Mouse (Mus musculus) G1E (cell line): ENCODE results near the gene Ctcfl. TPM values are rescaled to one million over a fixed set of nuclear protein-coding genes. Genes with fewer than 3 reads are reported as not detected.

Experiments used
- ATAC-seq: 2 replicates; pipeline ENCODE4 v1.8.0; 2016; ENCODE audit warnings: mild to moderate bottlenecking; ENCODE audit not compliant: insufficient number of reproducible peaks, poor library complexity, low FRiP score, severe bottlenecking; ENCODE audit errors: extremely low read depth
- DNase-seq: peaks from one replicate; pipeline ENCODE4 v3.0.0; 2012; ENCODE audit warnings: low spot score
- H3K27me3 ChIP-seq: 2 replicates; pipeline ENCODE4 v1.6.1; 2012; ENCODE audit warnings: mild to moderate bottlenecking, low read length, inconsistent platforms; ENCODE audit not compliant: insufficient read depth
- H3K36me3 ChIP-seq: replicated peaks from 2 replicates; pipeline ENCODE3; 2012; ENCODE audit warnings: mild to moderate bottlenecking, inconsistent platforms
- H3K4me1 ChIP-seq: 2 replicates; pipeline ENCODE4 v1.6.1; 2012; ENCODE audit warnings: low read depth, low read length, inconsistent platforms, mixed read lengths; ENCODE audit not compliant: insufficient read depth
- H3K4me3 ChIP-seq: 2 replicates; pipeline ENCODE4 v1.5.1; 2012; ENCODE audit warnings: low read depth, mild to moderate bottlenecking, inconsistent platforms, low read length, moderate library complexity, mixed read lengths
- H3K9me3 ChIP-seq: replicated peaks from 2 replicates; pipeline ENCODE4 v1.6.1; 2012; ENCODE audit warnings: inconsistent platforms
- CTCF ChIP-seq: IDR thresholded peaks from 2 replicates; pipeline ENCODE4 v1.5.1; 2012; ENCODE audit warnings: low read depth, low read length, inconsistent platforms, mixed read lengths
- GATA1 ChIP-seq: IDR thresholded peaks from 2 replicates; pipeline ENCODE4 v1.6.1; 2012; ENCODE audit warnings: borderline replicate concordance, low read length, inconsistent platforms, mixed read lengths
- GATA2 ChIP-seq: IDR thresholded peaks from 2 replicates; pipeline ENCODE4 v1.6.1; 2012; ENCODE audit warnings: low read depth, low read length, inconsistent platforms, borderline replicate concordance
- POLR2AphosphoS5 ChIP-seq: IDR thresholded peaks from 2 replicates; pipeline ENCODE4 v1.6.1; 2012; ENCODE audit warnings: low read depth, low read length, inconsistent platforms; ENCODE audit not compliant: insufficient replicate concordance
- TAL1 ChIP-seq: conservative IDR thresholded peaks from 2 replicates; pipeline ENCODE4 v1.6.1; 2012; ENCODE audit warnings: low read depth, low read length, inconsistent platforms, mixed read lengths
- polyA plus RNA-seq: library from polyadenylated mRNA; stranded (reverse); fragments of >175 nt; gene quantifications from 2 replicates; pipeline ENCODE4 v1.2.3, GENCODE M21; 2012
- total RNA-seq, 2 experiments: library from RNA; stranded (forward) in 1 of 2; stranded (reverse) in 1 of 2; fragments of 200-1000 nt in 1 of 2; fragments of >200 nt in 1 of 2; fragmentation: Nextera tagmentation in 1 of 2; gene quantifications; 2 replicates each; pipeline ENCODE4 v1.2.3; 2014 to 2017

The Ctcfl gene
- total and polyA plus RNA-seq, 3 experiments = not detected

- no peak for TF ChIP-seq CTCF
- no peak for TF ChIP-seq GATA1
- no peak for TF ChIP-seq TAL1
- TF ChIP-seq GATA2 = no peak
- TF ChIP-seq POLR2AphosphoS5 = no peak
- peaks cover 10% of the 10 kb centered on the region for H3K27me3 ChIP-seq
- H3K9me3 ChIP-seq = no peaks in the 10 kb centered on the region
- H3K36me3 ChIP-seq = no peaks in the 10 kb centered on the region
- no peak overlapping the region for H3K4me3 ChIP-seq
- H3K4me1 ChIP-seq = peaks cover 22% of the 10 kb centered on the region
- ATAC-seq (no peak), DNase-seq (no peak)
Observed at GRCm38 (mm10) chr2:173079766-173080549, 39.4 kb downstream of the Ctcfl start.

- H3K4me1 ChIP-seq = peaks cover 11% of the 10 kb centered on the region
- H3K27me3 ChIP-seq = peaks cover 10% of the 10 kb centered on the region
- ATAC-seq = no peak
- TF ChIP-seq POLR2AphosphoS5 (no peak), GATA1 (no peak), GATA2 (no peak), CTCF (no peak), TAL1 (no peak)
- DNase-seq = no peak
- H3K36me3 ChIP-seq = no peaks in the 10 kb centered on the region
- H3K9me3 ChIP-seq = peaks cover 9% of the 10 kb centered on the region; the same call in 1 of the 2 replicates
- no peak overlapping the region for H3K4me3 ChIP-seq
Observed at GRCm38 (mm10) chr2:173076921-173077320, 42.4 kb downstream of the Ctcfl start.

GRCm38 (mm10) chr2:173073666-173074065, 45.7 kb downstream of the Ctcfl start:
- TF ChIP-seq CTCF (no peak), GATA2 (no peak), POLR2AphosphoS5 (no peak), GATA1 (no peak), TAL1 (no peak)

GRCm38 (mm10) chr2:173072948-173073347, 46.4 kb downstream of the Ctcfl start:
- TF ChIP-seq TAL1 = no peak
- TF ChIP-seq CTCF = no peak
- no peak for TF ChIP-seq GATA1
- TF ChIP-seq POLR2AphosphoS5 = no peak
- no peak for TF ChIP-seq GATA2
- H3K9me3 ChIP-seq = peaks cover 14% of the 10 kb centered on the region
- H3K36me3 ChIP-seq = no peaks in the 10 kb centered on the region
- ATAC-seq (no peak), DNase-seq (no peak)
- no peaks in the 10 kb centered on the region for H3K27me3 ChIP-seq
- H3K4me1 ChIP-seq = 0 out of 2 replicates have a peak, but pooled peaks cover 3% of the 10 kb centered on the region
- H3K4me3 ChIP-seq = no peak overlapping the region

More at GRCm38 (mm10) chr2:173073666-173074065, 45.7 kb downstream of the Ctcfl start:
- Histone ChIP-seq H3K36me3 (no peaks in the 10 kb centered on the region), H3K4me1 (0 out of 2 replicates have a peak, but pooled peaks cover 3% of the 10 kb centered on the region), H3K4me3 (no peak overlapping the region), H3K27me3 (no peaks in the 10 kb centered on the region), H3K9me3 (peaks cover 11% of the 10 kb centered on the region)
- ATAC-seq = no peak
- no peak for DNase-seq

GRCm38 (mm10) chr2:173064864-173065263, 54.5 kb downstream of the Ctcfl start:
- ATAC-seq = no peak
- Histone ChIP-seq H3K27me3 (0 out of 2 replicates have a peak, but pooled peaks cover 3% of the 10 kb centered on the region), H3K4me3 (no peak overlapping the region), H3K36me3 (peaks cover 13% of the 10 kb centered on the region), H3K9me3 (peaks cover 7% of the 10 kb centered on the region), H3K4me1 (peaks cover 28% of the 10 kb centered on the region)
- no peak for DNase-seq
- TF ChIP-seq POLR2AphosphoS5 (no peak), GATA2 (no peak), CTCF (no peak), GATA1 (no peak), TAL1 (no peak)

- peaks cover 5% of the 10 kb centered on the region for H3K9me3 ChIP-seq
- H3K4me1 ChIP-seq = peaks cover 28% of the 10 kb centered on the region
- 0 out of 2 replicates have a peak, but pooled peaks cover 3% of the 10 kb centered on the region for H3K27me3 ChIP-seq
- ATAC-seq (no peak), DNase-seq (no peak)
- no peak overlapping the region for H3K4me3 ChIP-seq
- TF ChIP-seq TAL1 (no peak), POLR2AphosphoS5 (no peak), GATA1 (no peak), CTCF (no peak), GATA2 (no peak)
- peaks cover 13% of the 10 kb centered on the region for H3K36me3 ChIP-seq
Observed at GRCm38 (mm10) chr2:173063219-173063618, 56.1 kb downstream of the Ctcfl start.
